Mouse (Mus musculus): ENCODE data around the gene Dlat. TPM values are rescaled to one million over a fixed set of nuclear protein-coding genes. Genes with fewer than 3 reads are reported as not detected.

Gene Dlat
- 44.4 and 47.4 TPM in 2 replicates for polyA plus RNA-seq (2016; fragmentation: Nextera tagmentation; extraction: Ambion mirVana)

GRCm38 (mm10) chr9:50659392-50660217 lies at the start of gene Dlat:
Gene Dlat (minus strand): TSS chr9:50659780.
- H3K4me3 ChIP-seq: peak within 1 kb of the TSS; percentile 92
- under 1% methylated on average over 63 of the region's 63 CpGs for WGBS
- peaks cover 11% of the 10 kb centered on the region; the same call in 1 of the 2 replicates for H3K4me1 ChIP-seq
- no peaks in the 10 kb centered on the region for H3K9me3 ChIP-seq
- no peaks in the 10 kb centered on the region for H3K27me3 ChIP-seq
- peak within 1 kb of the TSS; percentile 71 for H3K4me2 ChIP-seq (replicated peaks)
- peaks cover 22% of the 10 kb centered on the region for H3K36me3 ChIP-seq
- ATAC-seq (ENCODE audit: insufficient number of reproducible peaks, insufficient read depth, low FRiP score, low TSS enrichment): peak; percentile 84
- H3K27ac ChIP-seq: peak within 1 kb of the TSS; percentile 88
- peak within 1 kb of the TSS; percentile 93 for H3K9ac ChIP-seq

GRCm38 (mm10) chr9:50709108-50709507 lies 49.5 kb upstream of the Dlat start:
- no peak for ATAC-seq (ENCODE audit: insufficient number of reproducible peaks, insufficient read depth, low FRiP score, low TSS enrichment)
- Histone ChIP-seq H3K4me1 (no peaks in the 10 kb centered on the region), H3K9me3 (no peaks in the 10 kb centered on the region), H3K4me3 (no peak overlapping the region), H3K9ac (no peak overlapping the region), H3K27ac (no peak overlapping the region), H3K4me2 (replicated peaks) (no peak overlapping the region), H3K27me3 (no peaks in the 10 kb centered on the region), H3K36me3 (peaks cover 11% of the 10 kb centered on the region; the same call in 1 of the 2 replicates)
- 25% methylated on average over 2 of the region's 2 CpGs for WGBS

GRCm38 (mm10) chr9:50704907-50705306 lies 45.3 kb upstream of the Dlat start:
- Histone ChIP-seq H3K27ac (no peak overlapping the region), H3K9me3 (no peaks in the 10 kb centered on the region), H3K36me3 (peaks cover 16% of the 10 kb centered on the region)

GRCm38 (mm10) chr9:50700921-50701691 lies 41.5 kb upstream of the Dlat start:
- Histone ChIP-seq H3K36me3 (peaks cover 16% of the 10 kb centered on the region), H3K4me3 (no peak overlapping the region), H3K9me3 (no peaks in the 10 kb centered on the region), H3K4me2 (replicated peaks) (no peak overlapping the region), H3K27me3 (peaks cover 10% of the 10 kb centered on the region; the same call in 1 of the 2 replicates), H3K9ac (no peak overlapping the region), H3K4me1 (peaks cover 18% of the 10 kb centered on the region), H3K27ac (no peak overlapping the region)
- no peak for ATAC-seq (ENCODE audit: insufficient number of reproducible peaks, insufficient read depth, low FRiP score, low TSS enrichment)
- WGBS: 66% methylated on average over 11 of the region's 11 CpGs

More at GRCm38 (mm10) chr9:50704907-50705306, 45.3 kb upstream of the Dlat start:
- H3K4me3 ChIP-seq: no peak overlapping the region
- 0 out of 2 replicates have a peak, but pooled peaks cover 2% of the 10 kb centered on the region for H3K27me3 ChIP-seq
- 64% methylated on average over 6 of the region's 6 CpGs for WGBS
- no peaks in the 10 kb centered on the region for H3K4me1 ChIP-seq
- no peak overlapping the region for H3K4me2 ChIP-seq (replicated peaks)
- ATAC-seq (ENCODE audit: insufficient number of reproducible peaks, insufficient read depth, low FRiP score, low TSS enrichment): no peak
- no peak overlapping the region for H3K9ac ChIP-seq

GRCm38 (mm10) chr9:50698418-50699409 lies 39.1 kb upstream of the Dlat start:
- Histone ChIP-seq H3K9me3 (no peaks in the 10 kb centered on the region), H3K36me3 (peaks cover 23% of the 10 kb centered on the region), H3K4me3 (peak overlapping the region; percentile 61), H3K27me3 (peaks cover 10% of the 10 kb centered on the region; the same call in 1 of the 2 replicates), H3K4me1 (peaks cover 18% of the 10 kb centered on the region), H3K9ac (peak overlapping the region; percentile 56), H3K4me2 (replicated peaks) (peak overlapping the region; percentile 100), H3K27ac (no peak overlapping the region)
- ATAC-seq (ENCODE audit: insufficient number of reproducible peaks, insufficient read depth, low FRiP score, low TSS enrichment): peak; percentile 42
- under 1% methylated on average over 68 of the region's 70 CpGs for WGBS

- Histone ChIP-seq H3K9me3 (no peaks in the 10 kb centered on the region), H3K27me3 (peaks cover 10% of the 10 kb centered on the region; the same call in 1 of the 2 replicates), H3K27ac (0 out of 2 replicates have a peak overlapping the region, but pooled peaks have one; percentile 31), H3K4me3 (peak overlapping the region; percentile 11; the same call in 1 of the 2 replicates), H3K9ac (0 out of 2 replicates have a peak overlapping the region, but pooled peaks have one; percentile 36), H3K4me1 (peaks cover 18% of the 10 kb centered on the region), H3K36me3 (peaks cover 28% of the 10 kb centered on the region), H3K4me2 (replicated peaks) (peak overlapping the region; percentile 100)
- WGBS: 4% methylated on average over 12 of the region's 12 CpGs
- ATAC-seq (ENCODE audit: insufficient number of reproducible peaks, insufficient read depth, low FRiP score, low TSS enrichment): peak; percentile 47; the same call in 1 of the 2 replicates
These were observed 38.1 kb upstream of the Dlat start for GRCm38 (mm10) chr9:50697706-50698041.

GRCm38 (mm10) chr9:50696851-50697705 lies 37.5 kb upstream of the Dlat start:
- no peak for ATAC-seq (ENCODE audit: insufficient number of reproducible peaks, insufficient read depth, low FRiP score, low TSS enrichment)
- Histone ChIP-seq H3K9ac (peak overlapping the region; percentile 36; the same call in 1 of the 2 replicates), H3K4me2 (replicated peaks) (peak overlapping the region; percentile 100), H3K4me3 (peak overlapping the region; percentile 11; the same call in 1 of the 2 replicates), H3K27ac (0 out of 2 replicates have a peak overlapping the region, but pooled peaks have one; percentile 31), H3K36me3 (peaks cover 28% of the 10 kb centered on the region), H3K27me3 (peaks cover 10% of the 10 kb centered on the region; the same call in 1 of the 2 replicates), H3K9me3 (no peaks in the 10 kb centered on the region), H3K4me1 (peaks cover 18% of the 10 kb centered on the region)
- 69% methylated on average over 12 of the region's 12 CpGs for WGBS

GRCm38 (mm10) chr9:50695153-50695552 lies 35.6 kb upstream of the Dlat start:
- WGBS: 86% methylated on average over 6 of the region's 6 CpGs
- H3K4me2 ChIP-seq (replicated peaks): no peak overlapping the region
- H3K4me3 ChIP-seq: no peak overlapping the region
- H3K9me3 ChIP-seq: no peaks in the 10 kb centered on the region
- no peak overlapping the region for H3K27ac ChIP-seq
- H3K4me1 ChIP-seq: peaks cover 18% of the 10 kb centered on the region
- peaks cover 17% of the 10 kb centered on the region; the same call in 1 of the 2 replicates for H3K36me3 ChIP-seq
- H3K9ac ChIP-seq: no peak overlapping the region
- H3K27me3 ChIP-seq: peaks cover 10% of the 10 kb centered on the region; the same call in 1 of the 2 replicates
- ATAC-seq (ENCODE audit: insufficient number of reproducible peaks, insufficient read depth, low FRiP score, low TSS enrichment): no peak

- Histone ChIP-seq H3K27ac (no peak overlapping the region), H3K4me1 (peaks cover 12% of the 10 kb centered on the region), H3K9me3 (no peaks in the 10 kb centered on the region), H3K4me2 (replicated peaks) (no peak overlapping the region), H3K4me3 (no peak overlapping the region), H3K9ac (no peak overlapping the region), H3K36me3 (peaks cover 20% of the 10 kb centered on the region; the same call in 1 of the 2 replicates), H3K27me3 (no peaks in the 10 kb centered on the region)
- ATAC-seq (ENCODE audit: insufficient number of reproducible peaks, insufficient read depth, low FRiP score, low TSS enrichment): no peak
- WGBS: 27% methylated on average over 10 of the region's 10 CpGs
These were observed 34.1 kb upstream of the Dlat start for GRCm38 (mm10) chr9:50693631-50694030.

Data from embryonic facial prominence, embryonic 12.5 days (tissue).